Mouse (Mus musculus): ENCODE measurements around the gene Erv3. TPM values are rescaled to one million over a fixed set of nuclear protein-coding genes. Genes with fewer than 3 reads are reported as not detected.

Erv3 gene
- polyA plus RNA-seq, 1 experiment from 2014 or later: not detected

DNA sequence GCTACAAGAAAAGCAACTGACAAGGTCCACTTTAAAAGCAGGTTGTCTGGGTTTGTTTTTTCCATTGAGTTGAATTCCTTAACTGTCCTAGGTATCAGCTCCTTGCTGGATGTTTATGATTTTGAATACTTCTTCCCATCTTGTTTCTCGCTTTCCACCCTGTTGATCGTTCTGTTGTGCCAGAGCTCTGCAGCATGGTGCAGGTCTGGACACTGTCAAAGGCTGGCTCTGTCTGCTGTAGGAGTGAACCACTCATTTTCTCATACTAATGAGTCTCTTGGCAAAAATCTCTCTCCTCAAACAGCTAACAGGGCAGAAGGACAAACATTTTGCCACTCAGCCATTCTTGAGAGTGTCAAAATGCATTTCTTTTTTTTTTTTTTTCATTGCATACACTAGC is 35.6 kb upstream of the Erv3 start:
- no peak overlapping the region for H3K4me3 ChIP-seq
- H3K27me3 ChIP-seq (replicated peaks): no peaks in the 10 kb centered on the region
- no peak for ATAC-seq (ENCODE audit: extremely low read depth, insufficient number of reproducible peaks, low FRiP score, low TSS enrichment)
- H3K36me3 ChIP-seq: no peaks in the 10 kb centered on the region
- H3K4me2 ChIP-seq: no peak overlapping the region
- H3K9ac ChIP-seq: no peak overlapping the region
- H3K9me3 ChIP-seq: no peaks in the 10 kb centered on the region
- H3K27ac ChIP-seq (replicated peaks): no peak overlapping the region; the same call in 1 of the 2 replicates
- peaks cover 20% of the 10 kb centered on the region for H3K4me1 ChIP-seq
- 23% methylated on average over 2 of the region's 2 CpGs for WGBS

DNA sequence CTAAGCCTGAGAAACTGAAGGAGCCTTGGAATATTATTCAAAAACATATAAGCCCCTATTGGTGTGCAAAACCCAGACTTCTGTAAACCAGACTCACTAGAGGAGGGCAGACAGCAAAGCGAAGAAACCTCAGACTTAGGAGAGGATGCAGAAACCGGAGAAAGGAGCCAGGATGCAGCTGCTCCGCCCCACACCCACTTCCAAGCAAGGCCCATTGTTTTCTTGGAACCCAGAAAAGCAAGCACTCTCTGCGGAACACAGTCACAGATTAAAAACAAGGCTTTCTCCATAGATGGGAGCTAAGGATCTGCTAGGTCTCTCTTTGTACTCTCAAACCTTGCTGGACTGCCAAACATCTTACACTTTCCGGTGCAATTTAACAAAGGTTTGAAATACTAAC is 33.0 kb upstream of the Erv3 start:
- WGBS: 59% methylated on average over 5 of the region's 5 CpGs
- no peak overlapping the region for H3K4me2 ChIP-seq
- H3K36me3 ChIP-seq: no peaks in the 10 kb centered on the region
- no peaks in the 10 kb centered on the region for H3K27me3 ChIP-seq (replicated peaks)
- H3K9me3 ChIP-seq: no peaks in the 10 kb centered on the region
- H3K27ac ChIP-seq (replicated peaks): peak overlapping the region; percentile 21; the same call in 1 of the 2 replicates
- H3K4me1 ChIP-seq: peaks cover 31% of the 10 kb centered on the region
- ATAC-seq (ENCODE audit: extremely low read depth, insufficient number of reproducible peaks, low FRiP score, low TSS enrichment): no peak
- H3K4me3 ChIP-seq: no peak overlapping the region
- no peak overlapping the region for H3K9ac ChIP-seq

DNA sequence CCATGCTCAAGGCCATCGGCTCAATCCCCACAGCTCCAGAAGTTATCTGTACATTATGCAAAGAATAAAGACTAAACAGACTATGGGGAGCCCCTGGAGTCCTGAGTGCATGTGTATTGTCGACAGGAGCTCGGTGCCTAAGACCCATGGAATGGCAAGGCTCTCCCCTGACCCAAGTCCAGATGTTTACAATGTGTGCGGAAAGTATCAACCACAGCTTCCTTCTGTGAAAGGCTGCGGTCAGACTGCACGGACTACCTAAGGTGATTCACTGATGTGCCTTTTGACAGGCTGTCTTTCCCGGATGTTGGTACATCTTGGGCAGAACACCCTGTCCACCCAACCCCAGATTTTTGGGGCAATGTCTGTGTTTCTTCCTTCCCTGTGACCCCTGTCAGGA is 28.7 kb upstream of the Erv3 start:
- Histone ChIP-seq H3K4me3 (no peak overlapping the region), H3K36me3 (no peaks in the 10 kb centered on the region), H3K27me3 (replicated peaks) (no peaks in the 10 kb centered on the region), H3K4me2 (no peak overlapping the region), H3K4me1 (peaks cover 34% of the 10 kb centered on the region), H3K9me3 (no peaks in the 10 kb centered on the region), H3K27ac (replicated peaks) (no peak overlapping the region), H3K9ac (no peak overlapping the region)
- no peak for ATAC-seq (ENCODE audit: extremely low read depth, insufficient number of reproducible peaks, low FRiP score, low TSS enrichment)
- WGBS: 67% methylated on average over 7 of the region's 7 CpGs

DNA sequence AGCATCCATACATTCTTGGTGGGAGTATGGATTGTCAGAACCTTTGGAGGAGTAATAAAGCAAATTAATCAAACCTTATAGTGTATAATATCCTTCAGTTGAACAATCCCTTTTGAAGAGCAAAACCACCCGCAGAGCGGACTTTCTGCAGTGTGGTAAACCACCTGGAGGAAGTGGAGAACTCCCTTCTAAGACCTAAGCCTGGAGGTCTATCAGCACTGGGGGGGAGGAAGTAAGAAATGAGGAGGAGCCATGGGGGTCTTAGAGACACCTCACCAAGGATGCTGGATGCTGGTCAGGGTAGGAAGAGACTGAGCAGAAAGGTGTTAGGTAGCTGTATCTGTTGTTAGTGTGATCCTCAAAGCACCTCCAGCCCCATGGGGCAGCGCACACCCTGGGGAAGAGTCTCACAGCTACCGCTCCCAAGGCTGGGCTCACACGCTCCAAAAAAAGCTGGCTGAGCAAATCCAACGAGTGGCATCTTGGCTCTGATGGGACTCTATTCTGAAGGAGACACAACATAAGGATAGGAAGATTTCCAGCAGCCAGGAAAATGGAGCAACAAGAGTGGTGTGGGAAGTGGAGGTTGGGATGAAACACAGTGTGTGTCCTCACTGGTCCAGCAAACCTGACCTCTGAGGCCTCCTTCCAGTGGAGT is 27.1 kb upstream of the Erv3 start:
- Histone ChIP-seq H3K4me1 (peaks cover 31% of the 10 kb centered on the region), H3K9ac (no peak overlapping the region), H3K36me3 (no peaks in the 10 kb centered on the region), H3K27me3 (replicated peaks) (no peaks in the 10 kb centered on the region), H3K4me2 (no peak overlapping the region), H3K4me3 (no peak overlapping the region), H3K9me3 (no peaks in the 10 kb centered on the region), H3K27ac (replicated peaks) (no peak overlapping the region)
- no peak for ATAC-seq (ENCODE audit: extremely low read depth, insufficient number of reproducible peaks, low FRiP score, low TSS enrichment)
- WGBS: 81% methylated on average over 6 of the region's 6 CpGs

DNA sequence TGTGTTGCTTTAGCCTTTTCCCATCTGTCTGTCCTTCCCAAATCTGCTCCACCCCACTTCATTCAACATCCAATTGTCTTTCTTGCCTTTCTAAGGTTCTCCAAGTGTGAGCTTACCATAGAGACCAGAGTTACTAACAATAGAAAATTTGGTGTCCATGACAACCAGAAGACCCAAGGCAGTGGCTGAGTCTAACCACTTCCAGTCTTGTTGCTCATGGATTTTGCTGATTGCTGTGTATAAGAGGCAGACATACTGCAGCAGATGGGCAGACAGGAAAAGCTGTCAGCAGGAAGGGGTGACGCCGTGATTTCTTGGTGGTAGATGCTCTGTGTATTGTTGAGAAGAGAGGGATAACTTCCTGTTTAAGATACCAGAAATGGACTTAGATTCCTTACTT is 23.6 kb upstream of the Erv3 start:
- no peaks in the 10 kb centered on the region for H3K27me3 ChIP-seq (replicated peaks)
- no peak for ATAC-seq (ENCODE audit: extremely low read depth, insufficient number of reproducible peaks, low FRiP score, low TSS enrichment)
- H3K27ac ChIP-seq (replicated peaks): no peak overlapping the region
- H3K4me1 ChIP-seq: peaks cover 11% of the 10 kb centered on the region; the same call in 1 of the 2 replicates
- no peak overlapping the region for H3K4me3 ChIP-seq
- no peak overlapping the region for H3K4me2 ChIP-seq
- H3K9ac ChIP-seq: no peak overlapping the region
- WGBS: 30% methylated on average over 2 of the region's 2 CpGs
- H3K36me3 ChIP-seq: no peaks in the 10 kb centered on the region
- no peaks in the 10 kb centered on the region for H3K9me3 ChIP-seq

DNA sequence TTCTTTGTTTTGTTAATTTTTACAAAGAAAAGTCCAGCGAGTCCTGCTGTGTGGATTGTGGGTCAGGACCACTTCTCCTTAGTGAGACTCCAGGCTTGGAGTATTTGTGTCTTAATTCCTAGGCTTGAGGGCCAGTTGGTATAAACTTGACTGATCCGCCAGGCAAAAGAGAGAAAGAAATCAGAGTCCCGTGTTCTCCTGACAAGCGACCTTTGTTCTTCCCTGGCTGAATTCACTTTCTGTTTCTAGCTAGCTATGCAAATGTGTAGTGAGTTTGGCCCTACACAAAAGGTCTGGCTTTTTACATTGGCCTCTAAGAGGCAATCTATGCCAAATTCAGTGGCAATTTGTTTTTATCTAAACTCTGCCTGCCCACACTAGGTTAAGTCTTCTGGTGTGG is 22.2 kb upstream of the Erv3 start:
- no peaks in the 10 kb centered on the region for H3K36me3 ChIP-seq
- H3K4me1 ChIP-seq: peaks cover 11% of the 10 kb centered on the region; the same call in 1 of the 2 replicates
- H3K27me3 ChIP-seq (replicated peaks): no peaks in the 10 kb centered on the region
- no peak overlapping the region for H3K4me2 ChIP-seq
- H3K27ac ChIP-seq (replicated peaks): no peak overlapping the region
- no peaks in the 10 kb centered on the region for H3K9me3 ChIP-seq
- no peak for ATAC-seq (ENCODE audit: extremely low read depth, insufficient number of reproducible peaks, low FRiP score, low TSS enrichment)
- 65% methylated on average over 4 of the region's 4 CpGs for WGBS
- no peak overlapping the region for H3K9ac ChIP-seq
- no peak overlapping the region for H3K4me3 ChIP-seq

DNA sequence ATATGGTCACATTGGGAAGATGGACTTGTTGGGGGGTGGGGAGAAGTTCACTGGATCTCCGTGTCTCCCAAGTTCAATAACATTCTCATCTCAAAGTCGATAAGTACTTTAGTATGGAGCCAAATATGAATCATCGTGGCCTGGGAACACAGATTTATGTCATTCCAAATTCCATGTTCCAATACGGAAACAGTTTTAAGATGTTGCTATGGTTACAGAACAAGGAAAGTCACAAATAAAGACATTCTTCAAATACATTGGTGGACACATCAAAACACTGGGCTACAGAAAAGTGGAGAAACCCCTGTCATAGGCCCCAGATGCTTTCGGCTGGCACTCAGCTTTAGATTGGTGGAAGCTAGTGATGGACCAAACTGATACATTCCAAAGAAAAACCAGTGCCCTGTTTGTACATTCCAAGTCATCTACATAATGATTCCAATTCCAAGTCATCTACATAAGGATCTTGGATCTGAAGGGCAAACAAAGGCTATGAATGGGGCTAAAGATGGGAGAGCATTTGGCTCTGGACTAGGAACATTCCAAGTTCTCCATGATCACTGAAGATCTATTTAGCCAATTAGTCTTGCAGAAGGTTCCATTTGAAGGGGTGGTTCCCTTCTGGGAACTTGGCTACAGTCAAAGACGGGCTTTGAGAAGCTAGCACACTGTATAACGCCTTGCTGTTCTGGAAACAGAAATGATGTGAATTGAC is 17.2 kb upstream of the Erv3 start:
- H3K9ac ChIP-seq: no peak overlapping the region
- no peaks in the 10 kb centered on the region for H3K9me3 ChIP-seq
- no peak overlapping the region for H3K4me2 ChIP-seq
- ATAC-seq (ENCODE audit: extremely low read depth, insufficient number of reproducible peaks, low FRiP score, low TSS enrichment): no peak
- H3K4me1 ChIP-seq: no peaks in the 10 kb centered on the region
- H3K36me3 ChIP-seq: no peaks in the 10 kb centered on the region
- no peak overlapping the region for H3K27ac ChIP-seq (replicated peaks)
- 83% methylated on average over 7 of the region's 7 CpGs for WGBS
- no peak overlapping the region for H3K4me3 ChIP-seq
- H3K27me3 ChIP-seq (replicated peaks): no peaks in the 10 kb centered on the region

DNA sequence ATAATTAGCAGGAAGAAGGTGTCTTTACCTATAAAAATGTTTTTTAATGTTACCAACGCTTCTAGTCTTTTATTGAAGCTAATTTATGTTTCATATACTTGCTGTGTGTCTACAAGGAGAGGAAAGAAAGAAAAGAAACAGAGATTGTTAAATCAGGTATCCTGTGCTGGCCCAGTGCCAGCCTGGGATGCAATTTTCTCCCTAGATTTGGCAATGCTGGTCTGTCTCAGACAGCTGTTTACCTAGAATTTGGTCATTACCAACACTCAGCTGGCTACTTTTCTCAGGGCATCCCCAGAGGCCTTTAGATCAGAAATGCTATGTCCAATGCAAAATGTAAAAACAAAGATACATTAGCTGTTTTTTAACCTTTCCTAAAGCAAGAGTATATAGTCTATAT is 13.8 kb upstream of the Erv3 start:
- H3K9me3 ChIP-seq: no peaks in the 10 kb centered on the region
- H3K36me3 ChIP-seq: no peaks in the 10 kb centered on the region
- no peaks in the 10 kb centered on the region for H3K4me1 ChIP-seq
- H3K4me3 ChIP-seq: no peak overlapping the region
- H3K27ac ChIP-seq (replicated peaks): no peak overlapping the region
- no peak for ATAC-seq (ENCODE audit: extremely low read depth, insufficient number of reproducible peaks, low FRiP score, low TSS enrichment)
- H3K9ac ChIP-seq: no peak overlapping the region
- no peaks in the 10 kb centered on the region for H3K27me3 ChIP-seq (replicated peaks)
- no peak overlapping the region for H3K4me2 ChIP-seq
- 70% methylated on average over 1 of the region's 1 CpGs for WGBS

DNA sequence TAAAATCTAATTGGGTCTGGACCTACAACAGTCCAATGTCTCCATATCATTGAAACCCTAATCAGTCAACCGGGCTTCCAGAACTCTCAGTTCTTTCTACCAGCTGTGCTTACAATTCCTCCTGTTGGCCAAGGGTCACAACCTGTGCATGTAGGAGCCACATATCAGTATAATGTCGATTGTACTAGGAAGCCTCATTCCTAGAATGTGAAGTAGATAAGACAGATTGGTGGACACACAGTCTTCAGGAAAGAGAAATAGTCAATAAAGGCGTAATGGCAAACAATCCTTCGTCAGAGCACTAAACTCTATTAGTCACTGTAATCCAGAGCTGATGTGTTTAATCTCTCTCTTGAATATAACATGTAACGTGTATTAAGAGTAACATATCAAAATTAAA is 9.4 kb upstream of the Erv3 start:
- H3K27ac ChIP-seq (replicated peaks): no peak overlapping the region
- WGBS: 73% methylated on average over 5 of the region's 5 CpGs
- H3K4me2 ChIP-seq: no peak overlapping the region
- H3K36me3 ChIP-seq: no peaks in the 10 kb centered on the region
- H3K4me1 ChIP-seq: no peaks in the 10 kb centered on the region
- ATAC-seq (ENCODE audit: extremely low read depth, insufficient number of reproducible peaks, low FRiP score, low TSS enrichment): no peak
- no peak overlapping the region for H3K4me3 ChIP-seq
- no peak overlapping the region for H3K9ac ChIP-seq
- H3K27me3 ChIP-seq (replicated peaks): no peaks in the 10 kb centered on the region
- no peaks in the 10 kb centered on the region for H3K9me3 ChIP-seq

DNA sequence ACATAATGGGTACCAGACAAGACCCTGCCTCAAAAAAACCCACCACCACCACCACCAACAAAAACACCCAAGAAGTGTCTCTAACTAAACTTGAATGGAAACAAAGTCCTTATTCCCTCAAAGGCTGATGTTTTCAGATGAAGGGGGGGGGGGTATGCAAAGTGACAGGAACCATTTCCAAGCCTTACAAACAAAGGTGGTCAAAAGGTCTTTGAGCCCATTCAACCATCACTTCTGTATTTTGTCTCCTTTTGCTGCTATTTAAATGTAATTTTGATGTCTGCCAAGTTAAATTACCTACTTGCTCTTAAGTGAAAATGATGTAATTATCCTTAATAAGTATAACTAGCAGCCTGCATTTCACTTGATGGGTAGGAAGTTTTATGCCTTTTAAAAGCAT is 7.1 kb upstream of the Erv3 start:
- Histone ChIP-seq H3K27me3 (replicated peaks) (no peaks in the 10 kb centered on the region), H3K9me3 (no peaks in the 10 kb centered on the region), H3K9ac (no peak overlapping the region), H3K27ac (replicated peaks) (no peak overlapping the region), H3K4me3 (no peak overlapping the region), H3K36me3 (no peaks in the 10 kb centered on the region), H3K4me2 (no peak overlapping the region), H3K4me1 (no peaks in the 10 kb centered on the region)
- ATAC-seq (ENCODE audit: extremely low read depth, insufficient number of reproducible peaks, low FRiP score, low TSS enrichment): no peak

DNA sequence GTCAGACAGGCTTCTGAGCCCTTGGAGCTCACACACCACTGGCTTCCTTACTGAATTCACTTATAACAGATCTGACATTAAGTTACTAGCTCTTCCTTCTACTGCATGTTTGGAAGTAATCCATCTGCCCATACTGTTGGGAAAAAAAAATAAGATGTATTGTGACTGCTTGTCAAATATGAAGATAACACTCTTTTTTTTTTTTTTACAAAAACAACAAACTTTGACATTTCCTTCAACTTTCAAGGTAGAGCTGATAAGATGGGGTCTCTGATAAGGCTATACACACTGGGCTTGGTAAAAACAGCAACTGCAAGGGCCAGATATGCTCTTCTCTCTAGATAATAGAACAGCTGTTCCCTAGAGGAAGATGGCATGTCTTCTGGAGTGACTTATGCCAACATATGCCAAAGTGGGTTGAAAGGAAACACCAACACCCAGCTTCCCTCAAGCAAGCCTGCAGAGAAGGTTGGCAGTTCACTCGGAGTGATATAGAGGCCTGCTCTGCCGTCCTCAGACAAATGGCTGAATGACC is 4.8 kb upstream of the Erv3 start:
- H3K9me3 ChIP-seq: no peaks in the 10 kb centered on the region
- no peaks in the 10 kb centered on the region for H3K27me3 ChIP-seq (replicated peaks)
- H3K36me3 ChIP-seq: no peaks in the 10 kb centered on the region
- H3K4me3 ChIP-seq: no peak overlapping the region
- no peak overlapping the region for H3K9ac ChIP-seq
- 67% methylated on average over 2 of the region's 2 CpGs for WGBS
- H3K27ac ChIP-seq (replicated peaks): no peak overlapping the region
- H3K4me1 ChIP-seq: no peaks in the 10 kb centered on the region
- H3K4me2 ChIP-seq: no peak overlapping the region
- ATAC-seq (ENCODE audit: extremely low read depth, insufficient number of reproducible peaks, low FRiP score, low TSS enrichment): no peak

DNA sequence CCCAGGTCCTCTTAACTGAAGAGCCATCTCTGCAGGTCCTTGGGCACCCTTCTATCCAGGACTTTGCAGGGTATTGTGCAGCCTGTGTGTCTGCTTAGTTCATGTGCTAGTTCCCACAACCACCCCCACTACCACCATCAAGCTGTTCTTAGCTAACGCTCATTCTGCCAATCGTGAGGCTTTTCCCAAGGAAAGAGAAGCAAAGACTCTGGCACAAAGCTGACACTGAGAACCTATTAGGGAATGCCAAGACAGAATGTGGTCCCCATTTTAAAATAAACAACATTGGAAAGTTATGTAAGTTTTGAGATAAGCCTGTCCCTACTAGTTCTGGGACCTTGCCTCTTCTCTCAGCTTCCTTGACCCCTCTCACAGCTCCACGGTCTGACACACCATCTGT is 3.9 kb upstream of the Erv3 start:
- no peaks in the 10 kb centered on the region for H3K4me1 ChIP-seq
- H3K36me3 ChIP-seq: no peaks in the 10 kb centered on the region
- H3K4me2 ChIP-seq: no peak overlapping the region
- H3K27me3 ChIP-seq (replicated peaks): no peaks in the 10 kb centered on the region
- no peak overlapping the region for H3K9ac ChIP-seq
- no peak overlapping the region for H3K27ac ChIP-seq (replicated peaks)
- H3K9me3 ChIP-seq: no peaks in the 10 kb centered on the region
- H3K4me3 ChIP-seq: no peak overlapping the region
- ATAC-seq (ENCODE audit: extremely low read depth, insufficient number of reproducible peaks, low FRiP score, low TSS enrichment): no peak
- 59% methylated on average over 3 of the region's 3 CpGs for WGBS

All from heart, embryonic 13.5 days (tissue).